Mouse (Mus musculus) MEL (cell line): ENCODE data around the gene Cdk14.

Experiments
- POLR2A ChIP-seq, 2 experiments: IDR thresholded peaks; 2 replicates each; pipeline ENCODE4 v1.6.1; 2011 to 2012; ENCODE audit warnings: low read length in 2 of 2, mild to moderate bottlenecking in 2 of 2, control low read depth in 1 of 2, improper control_type of control experiment in 1 of 2, low read depth in 1 of 2, moderate library complexity in 1 of 2; ENCODE audit not compliant: control insufficient read depth in 1 of 2, insufficient read depth in 1 of 2, poor library complexity in 1 of 2
- RAD21 ChIP-seq: IDR thresholded peaks from 2 replicates; pipeline ENCODE4 v1.6.1; 2011; ENCODE audit warnings: mild to moderate bottlenecking, low read depth, low read length, improper control_type of control experiment

DNA sequence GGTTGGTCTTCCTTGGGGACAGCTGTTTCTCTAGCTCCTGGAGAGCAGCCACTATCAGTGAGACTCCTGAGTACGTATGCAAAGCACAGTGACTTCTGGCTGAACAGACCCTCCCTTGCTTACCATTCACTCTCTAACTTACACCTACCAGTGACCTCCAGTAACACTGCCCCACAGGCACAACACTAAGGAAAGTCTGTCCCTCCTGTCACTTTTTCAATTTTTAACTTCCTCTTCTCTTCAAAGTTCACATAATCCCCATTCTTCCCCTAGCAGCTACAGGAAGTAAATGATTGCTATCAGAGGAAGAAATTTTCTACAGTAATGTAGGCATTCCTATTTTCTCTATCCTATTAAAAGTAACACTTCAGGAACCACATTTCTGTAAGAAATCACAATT lies 485.0 kb downstream of the Cdk14 start:
- no peak for TF ChIP-seq POLR2A (IDR thresholded peaks at IDR 0.05; ENCODE audit: control insufficient read depth in 1 of 2, insufficient read depth in 1 of 2, low read depth in 1 of 2, low read length in 2 of 2, poor library complexity in 1 of 2)
- TF ChIP-seq RAD21: no peak
